Mouse (Mus musculus): ENCODE measurements around the gene Col6a6. TPM values are rescaled to one million over a fixed set of nuclear protein-coding genes. Genes with fewer than 3 reads are reported as not detected.

Col6a6 gene
- total and polyA plus RNA-seq, 3 experiments, result not detected

DNA sequence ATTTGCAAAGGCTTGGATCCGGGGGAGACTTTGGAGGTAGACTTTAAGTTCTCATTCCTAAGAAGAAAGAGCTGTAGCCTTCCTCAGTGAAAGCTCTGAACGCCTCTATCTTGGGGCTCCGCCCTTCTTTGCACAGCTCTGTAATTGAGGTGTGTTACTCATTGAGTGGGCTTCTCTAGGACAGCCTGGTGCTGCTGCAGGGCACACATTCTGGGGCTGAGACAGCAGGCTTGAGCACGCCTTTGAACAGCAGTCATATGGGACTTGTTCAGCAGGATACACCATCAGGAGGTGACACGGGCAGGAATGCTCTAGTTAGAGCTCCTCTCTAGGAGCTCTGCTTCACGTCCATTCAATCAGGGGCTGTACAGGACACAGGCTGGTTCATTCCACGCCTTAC lies 162.7 kb downstream of the Col6a6 start:
- DNase-seq (ENCODE audit: low read depth, low spot score), result no peak
- no peaks in the 10 kb centered on the region for H3K4me1 ChIP-seq (ENCODE audit: control insufficient read depth in 1 of 2, insufficient read depth in 2 of 2, low read length in 2 of 2)
- no peak overlapping the region for H3K4me3 ChIP-seq (ENCODE audit: control insufficient read depth in 1 of 2, insufficient read depth in 1 of 2, low read depth in 2 of 2, low read length in 2 of 2)
- TF ChIP-seq ELF1 (IDR thresholded peaks at IDR 0.05; ENCODE audit: low read depth, low read length) (no peak), GABPA (IDR thresholded peaks at IDR 0.05; ENCODE audit: low read depth, low read length) (no peak), NRF1 (IDR thresholded peaks at IDR 0.05; ENCODE audit: insufficient read depth, low read depth, low read length, poor library complexity, severe bottlenecking) (no peak), TCF12 (IDR thresholded peaks at IDR 0.05; ENCODE audit: low read depth, low read length) (no peak)
- no peak overlapping the region for H3K9ac ChIP-seq (ENCODE audit: control insufficient read depth, low read depth, low read length, poor library complexity, severe bottlenecking)
- H3K27me3 ChIP-seq (ENCODE audit: control insufficient read depth in 1 of 2, insufficient read depth in 2 of 2, low read length in 2 of 2), result no peaks in the 10 kb centered on the region
- H3K9me3 ChIP-seq (replicated peaks; ENCODE audit: insufficient read depth, low read length), result no peaks in the 10 kb centered on the region
- H3K79me2 ChIP-seq (ENCODE audit: control insufficient read depth, insufficient read depth, low read length, poor library complexity), result no peaks in the 10 kb centered on the region
- peaks cover 0 to 2% of the 10 kb centered on the region in 2 experiments; a peak in 1 of 4 replicates for H3K36me3 ChIP-seq (ENCODE audit: control insufficient read depth in 1 of 2, insufficient read depth in 2 of 2, low read length in 2 of 2)
- no peak overlapping the region for H3K27ac ChIP-seq (ENCODE audit: control insufficient read depth, low read depth, low read length)

DNA sequence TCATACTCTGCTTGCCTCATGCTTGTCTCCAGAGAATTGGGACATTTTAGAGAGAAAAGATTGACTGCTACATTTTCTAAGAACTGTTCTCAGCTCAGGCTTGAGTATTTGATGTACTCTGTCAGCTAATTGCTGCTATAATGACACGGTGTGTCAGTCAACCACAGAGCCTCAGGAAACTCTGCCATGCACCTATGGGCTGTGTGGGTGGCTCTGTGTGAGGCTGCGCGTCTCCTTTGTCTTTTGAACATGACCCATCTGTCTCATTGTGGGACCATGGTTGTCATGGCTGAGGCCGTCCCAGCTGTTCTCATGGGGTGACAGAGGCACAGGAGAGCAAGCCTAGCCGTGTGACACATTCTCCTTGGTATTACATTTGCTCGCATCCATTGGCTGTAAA lies 168.1 kb downstream of the Col6a6 start:
- Histone ChIP-seq H3K79me2 (ENCODE audit: control insufficient read depth, insufficient read depth, low read length, poor library complexity) (no peaks in the 10 kb centered on the region), H3K4me1 (ENCODE audit: control insufficient read depth in 1 of 2, insufficient read depth in 2 of 2, low read length in 2 of 2) (no peaks in the 10 kb centered on the region), H3K9me3 (replicated peaks; ENCODE audit: insufficient read depth, low read length) (no peaks in the 10 kb centered on the region), H3K9ac (ENCODE audit: control insufficient read depth, low read depth, low read length, poor library complexity, severe bottlenecking) (no peak overlapping the region), H3K36me3 (ENCODE audit: control insufficient read depth in 1 of 2, insufficient read depth in 2 of 2, low read length in 2 of 2) (no peaks in the 10 kb centered on the region; a peak in 1 of 4 replicates), H3K27me3 (ENCODE audit: control insufficient read depth in 1 of 2, insufficient read depth in 2 of 2, low read length in 2 of 2) (no peaks in the 10 kb centered on the region), H3K4me3 (ENCODE audit: control insufficient read depth in 1 of 2, insufficient read depth in 1 of 2, low read depth in 2 of 2, low read length in 2 of 2) (no peak overlapping the region), H3K27ac (ENCODE audit: control insufficient read depth, low read depth, low read length) (no peak overlapping the region)
- no peak for TF ChIP-seq E2F4 (IDR thresholded peaks at IDR 0.05; ENCODE audit: borderline replicate concordance, low read depth, low read length)
- no peak for TF ChIP-seq GATA1 (IDR thresholded peaks at IDR 0.05; ENCODE audit: low read depth, low read length)
- TF ChIP-seq USF1 (IDR thresholded peaks at IDR 0.05; ENCODE audit: low read depth, low read length), result no peak
- no peak for TF ChIP-seq POLR2A (IDR thresholded peaks at IDR 0.05; ENCODE audit: control insufficient read depth in 1 of 2, insufficient read depth in 1 of 2, low read depth in 1 of 2, low read length in 2 of 2, poor library complexity in 1 of 2)
- no peak for TF ChIP-seq RAD21 (IDR thresholded peaks at IDR 0.05; ENCODE audit: low read depth, low read length)
- no peak for TF ChIP-seq UBTF (IDR thresholded peaks at IDR 0.05; ENCODE audit: borderline replicate concordance, insufficient read depth, low read depth, low read length)
- TF ChIP-seq ELF1 (IDR thresholded peaks at IDR 0.05; ENCODE audit: low read depth, low read length), result no peak
- no peak for TF ChIP-seq GABPA (IDR thresholded peaks at IDR 0.05; ENCODE audit: low read depth, low read length)
- TF ChIP-seq MAFK (IDR thresholded peaks at IDR 0.05; ENCODE audit: borderline replicate concordance, low read depth, low read length), result no peak
- TF ChIP-seq MEF2A (IDR thresholded peaks at IDR 0.05; ENCODE audit: extremely low read depth, insufficient replicate concordance, low read depth, low read length, poor library complexity, severe bottlenecking), result no peak
- TF ChIP-seq SMC3 (IDR thresholded peaks at IDR 0.05; ENCODE audit: low read depth, low read length), result no peak
- TF ChIP-seq TAL1 (IDR thresholded peaks at IDR 0.05; ENCODE audit: low read length), result no peak
- TF ChIP-seq RCOR1 (IDR thresholded peaks at IDR 0.05; ENCODE audit: low read depth, low read length), result no peak
- TF ChIP-seq MYB (IDR thresholded peaks at IDR 0.05; ENCODE audit: low read depth, low read length), result no peak
- no peak for TF ChIP-seq MYC (IDR thresholded peaks at IDR 0.05; ENCODE audit: low read depth, low read length)
- TF ChIP-seq POLR2AphosphoS5 (IDR thresholded peaks at IDR 0.05; ENCODE audit: borderline replicate concordance, low read depth, low read length), result no peak
- no peak for TF ChIP-seq CHD2 (IDR thresholded peaks at IDR 0.05; ENCODE audit: low read length)
- TF ChIP-seq KAT2A (conservative IDR thresholded peaks at IDR 0.05; ENCODE audit: low read depth, low read length), result no peak
- DNase-seq (ENCODE audit: low read depth, low spot score), result no peak
